Mouse (Mus musculus): ENCODE measurements around the gene Fmo4.

DNA sequence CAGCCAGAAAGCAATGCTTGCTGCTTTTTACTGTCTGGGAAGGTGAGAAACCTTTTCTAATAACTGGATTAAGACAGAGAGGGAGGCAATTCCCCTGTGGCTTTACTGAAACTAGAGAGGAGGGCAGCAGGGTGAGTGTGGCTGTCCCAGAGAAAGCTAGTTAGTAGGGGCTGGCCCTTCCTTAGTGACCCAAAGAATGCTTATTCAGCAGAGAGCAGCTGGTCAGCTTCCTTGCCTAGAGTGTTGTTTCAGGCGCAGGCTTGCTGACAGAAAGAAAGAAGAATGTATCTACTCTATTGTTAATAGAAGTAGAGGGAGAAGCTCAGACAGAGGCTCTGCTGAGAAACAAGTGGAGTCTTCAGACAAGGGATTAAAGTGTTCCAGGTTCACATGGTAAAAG lies 48.6 kb upstream of the Fmo4 start:
- no peak for TF ChIP-seq CTCF (IDR thresholded peaks at IDR 0.05; ENCODE audit: control insufficient read depth, insufficient read depth, insufficient replicate concordance, low read depth, low read length)
- no peak for TF ChIP-seq POLR2A (IDR thresholded peaks at IDR 0.05; ENCODE audit: control insufficient read depth, low read depth, low read length)

All from testis, adult 2 months (tissue).